In genomic region chr2:77898436-77898835, GRCm38 (mm10) we compare ENCODE assay signal across 28 mouse cellular contexts. TPM values are rescaled to one million over a fixed set of nuclear protein-coding genes. Genes with fewer than 3 reads are reported as not detected.
DNase-seq lines count a peak whose midpoint lies in the region; ATAC-seq and TF ChIP-seq lines count a peak whose summit lies in the region.
"Had no signal": no experiment of that assay in that cellular context is flagged by ENCODE, and none has a peak within 500 bp of the region (broad histone marks: within the 10 kb centered on the region; RNA-seq: fewer than 3 reads in every experiment).

No protein-coding gene starts in this region.

- 94% methylated on average over 2 of the region's 2 CpGs for WGBS in lung, postnatal 0 days
- 97% methylated on average over 2 of the region's 2 CpGs for WGBS in midbrain, embryonic 14.5 days

- H3K4me1 ChIP-seq in lung, postnatal 0 days (ENCODE audit: insufficient read depth, low read depth, low read length), result no peaks in the 10 kb centered on the region
- no peaks in the 10 kb centered on the region for H3K4me1 ChIP-seq in midbrain, embryonic 14.5 days (ENCODE audit: control insufficient read depth, insufficient read depth, low read length)
- H3K4me1 ChIP-seq: embryonic facial prominence, embryonic 13.5 days; embryonic facial prominence, embryonic 15.5 days; forebrain, embryonic 10.5 days; forebrain, embryonic 12.5 days had no signal

- H3K4me2 ChIP-seq in lung, postnatal 0 days (replicated peaks; ENCODE audit: low read depth, low read length), result no peak overlapping the region
- H3K4me2 ChIP-seq in midbrain, embryonic 14.5 days (ENCODE audit: low read length), result no peak overlapping the region
- H3K4me2 ChIP-seq: embryonic facial prominence, embryonic 13.5 days; embryonic facial prominence, embryonic 15.5 days; forebrain, embryonic 12.5 days had no signal

- ATAC-seq in lung, postnatal 0 days, result no peak
- ATAC-seq in midbrain, embryonic 14.5 days (ENCODE audit: low FRiP score, low TSS enrichment), result no peak
- ATAC-seq: activated CD4-positive, CD25-positive, alpha-beta regulatory T cell, adult 4 months; CD4-positive, CD25-positive, alpha-beta regulatory T cell, adult 4 months; forebrain, embryonic 14.5 days; forebrain, embryonic 16.5 days; Patski had no signal

- no peak for TF ChIP-seq EP300 in lung, postnatal 0 days (IDR thresholded peaks at IDR 0.05)

- no peak overlapping the region for H3K4me3 ChIP-seq in lung, postnatal 0 days (ENCODE audit: low read depth, low read length)
- H3K4me3 ChIP-seq in midbrain, embryonic 14.5 days (replicated peaks; ENCODE audit: low read depth, low read length), result no peak overlapping the region
- H3K4me3 ChIP-seq: embryonic facial prominence, embryonic 13.5 days; embryonic facial prominence, embryonic 15.5 days; erythroblast, embryonic 14.5 days; forebrain, embryonic 10.5 days; forebrain, embryonic 12.5 days had no signal

- TF ChIP-seq CTCF in lung, postnatal 0 days (IDR thresholded peaks at IDR 0.05), result no peak

- H3K27me3 ChIP-seq in lung, postnatal 0 days (replicated peaks; ENCODE audit: insufficient read depth, low read length), result no peaks in the 10 kb centered on the region
- no peaks in the 10 kb centered on the region for H3K27me3 ChIP-seq in midbrain, embryonic 14.5 days (ENCODE audit: control insufficient read depth, insufficient read depth, low read length)
- H3K27me3 ChIP-seq: CH12.LX; embryonic facial prominence, embryonic 13.5 days; embryonic facial prominence, embryonic 15.5 days; forebrain, embryonic 12.5 days; Patski had no signal

- peaks cover 32% of the 10 kb centered on the region; the same call in 1 of the 2 replicates for H3K36me3 ChIP-seq in lung, postnatal 0 days (ENCODE audit: insufficient read depth, low read length)
- peaks cover 69% of the 10 kb centered on the region for H3K36me3 ChIP-seq in midbrain, embryonic 14.5 days (ENCODE audit: control insufficient read depth, insufficient read depth, low read length)

- no peak overlapping the region for H3K27ac ChIP-seq in lung, postnatal 0 days (ENCODE audit: low read length)
- H3K27ac ChIP-seq in midbrain, embryonic 14.5 days (replicated peaks; ENCODE audit: low read depth, low read length), result no peak overlapping the region
- H3K27ac ChIP-seq: embryonic facial prominence, embryonic 13.5 days; embryonic facial prominence, embryonic 15.5 days; forebrain, embryonic 10.5 days; forebrain, embryonic 12.5 days had no signal

- H3K9ac ChIP-seq in lung, postnatal 0 days (replicated peaks; ENCODE audit: low read depth), result no peak overlapping the region
- H3K9ac ChIP-seq in midbrain, embryonic 14.5 days (replicated peaks; ENCODE audit: low read length), result no peak overlapping the region
- H3K9ac ChIP-seq: embryonic facial prominence, embryonic 13.5 days; embryonic facial prominence, embryonic 15.5 days; forebrain, embryonic 12.5 days had no signal

- no peaks in the 10 kb centered on the region for H3K9me3 ChIP-seq in lung, postnatal 0 days (ENCODE audit: low read length)
- no peaks in the 10 kb centered on the region for H3K9me3 ChIP-seq in midbrain, embryonic 14.5 days (ENCODE audit: control insufficient read depth, low read length)
- H3K9me3 ChIP-seq: embryonic facial prominence, embryonic 13.5 days; embryonic facial prominence, embryonic 15.5 days; forebrain, embryonic 10.5 days; forebrain, embryonic 12.5 days; G1E had no signal

- DNase-seq in lung, postnatal 0 days (ENCODE audit: low spot score), result peak; percentile 7
- no peak for DNase-seq in lung, postnatal 36 days
- DNase-seq in 3T3-L1 (ENCODE audit: low read depth, low spot score) (peak; percentile 70), adipocyte (ENCODE audit: low spot score) (peak; percentile 73)
- no peak for DNase-seq in midbrain, embryonic 14.5 days
- DNase-seq: adrenal gland, adult 2 months; adrenal gland, postnatal 10 days; adrenal gland, postnatal 25 days; B cell, adult 2 months; cerebellum, adult 11 months; cerebellum, adult 18-20 months; cerebellum, adult 8-10 months; cerebellum, adult 9-11 months; cerebellum, postnatal 14 days; cerebellum, postnatal 36 days; embryo, embryonic 11 days had no signal

RNA-seq across cellular contexts. Expression of gene Cwc22, which starts 47.7 kb away (rescaled TPM):
- polyA plus RNA-seq in lung, postnatal 0 days (2015; fragmentation: Nextera tagmentation; extraction: Ambion mirVana), result 14.9 and 15.7 TPM in 2 replicates
- polyA plus RNA-seq in midbrain, embryonic 14.5 days (2014; fragmentation: Nextera tagmentation; extraction: Ambion mirVana), result 18.5 and 26.6 TPM in 2 replicates

Comparison
In these comparisons a context has a peak if more than half of its experiments do, and no peak if none do; other contexts are left out.
1. DNase-seq: peak in lung, postnatal 0 days (single experiment), 3T3-L1 (single experiment) and adipocyte (single experiment); none in lung, postnatal 36 days (single experiment) and midbrain, embryonic 14.5 days (single experiment).